In genomic region chr12:21201485-21202269, GRCm38 (mm10) we compare ENCODE assay signal across 19 mouse cellular contexts.
DNase-seq lines count a peak whose midpoint lies in the region; ATAC-seq lines count a peak whose summit lies in the region.
"Had no signal": no experiment of that assay in that cellular context is flagged by ENCODE, and none has a peak within 500 bp of the region (broad histone marks: within the 10 kb centered on the region; RNA-seq: fewer than 3 reads in every experiment).

No protein-coding gene starts in this region.

- H3K36me3 ChIP-seq in liver, embryonic 11.5 days (ENCODE audit: control insufficient read depth, insufficient read depth, low read length), result peaks cover 4% of the 10 kb centered on the region; the same call in 1 of the 2 replicates

- no peaks in the 10 kb centered on the region for H3K27me3 ChIP-seq in liver, embryonic 11.5 days (replicated peaks; ENCODE audit: control insufficient read depth, insufficient read depth, low read length)
- H3K27me3 ChIP-seq: embryonic facial prominence, embryonic 12.5 days; forebrain, embryonic 15.5 days; limb, embryonic 13.5 days; lung, embryonic 15.5 days had no signal

- H3K4me1 ChIP-seq in liver, embryonic 11.5 days (replicated peaks; ENCODE audit: control insufficient read depth, insufficient read depth, low read length), result peaks cover 19% of the 10 kb centered on the region

- no peak overlapping the region for H3K4me2 ChIP-seq in liver, embryonic 11.5 days
- H3K4me2 ChIP-seq: embryonic facial prominence, embryonic 12.5 days; forebrain, embryonic 15.5 days; limb, embryonic 13.5 days; lung, embryonic 15.5 days had no signal

- ATAC-seq in liver, embryonic 11.5 days (replicated peaks; ENCODE audit: low FRiP score), result no peak
- ATAC-seq: forebrain, embryonic 15.5 days; inflammation-experienced regulatory T-cells, adult 6 months; midbrain, embryonic 16.5 days had no signal

- peak; percentile 15 for DNase-seq in layer of hippocampus, adult 11-12 months (ENCODE audit: low spot score)
- DNase-seq in layer of hippocampus, postnatal 36 days, result no peak
- peak; percentile 50 to 60 for DNase-seq in right cerebral cortex, adult 2 months (ENCODE audit: low spot score in 2 of 2)
- no peak for DNase-seq in right cerebral cortex, postnatal 4 days
- no peak for DNase-seq in liver, embryonic 11.5 days (ENCODE audit: low spot score)
- DNase-seq in telencephalon, adult 2 months (ENCODE audit: low read depth, low spot score), result peak; percentile 66
- DNase-seq in adrenal gland, adult 8-10 months, result no peak
- DNase-seq: cerebellum, adult 8-10 months; heart, postnatal 10 days; lung, postnatal 4 days; retina, postnatal 1 day; thymus, postnatal 14 days had no signal

- 64% methylated on average over 10 of the region's 10 CpGs for WGBS in liver, embryonic 11.5 days

- no peaks in the 10 kb centered on the region for H3K9me3 ChIP-seq in liver, embryonic 11.5 days (ENCODE audit: control insufficient read depth, low read length)
- H3K9me3 ChIP-seq: embryonic facial prominence, embryonic 12.5 days; forebrain, embryonic 15.5 days; heart, embryonic 10.5 days; limb, embryonic 13.5 days; lung, embryonic 15.5 days had no signal

- H3K4me3 ChIP-seq in liver, embryonic 11.5 days (ENCODE audit: low read depth, low read length), result no peak overlapping the region
- H3K4me3 ChIP-seq: embryonic facial prominence, embryonic 12.5 days; forebrain, embryonic 15.5 days; heart, embryonic 10.5 days; limb, embryonic 13.5 days; lung, embryonic 15.5 days had no signal

- peak overlapping the region; percentile 62; the same call in 1 of the 2 replicates for H3K27ac ChIP-seq in liver, embryonic 11.5 days (ENCODE audit: low read depth, low read length)
- H3K27ac ChIP-seq: embryonic facial prominence, embryonic 12.5 days; forebrain, embryonic 15.5 days; heart, embryonic 10.5 days; limb, embryonic 13.5 days; lung, embryonic 15.5 days had no signal

- no peak overlapping the region for H3K9ac ChIP-seq in liver, embryonic 11.5 days (ENCODE audit: low read depth, low read length)
- H3K9ac ChIP-seq: embryonic facial prominence, embryonic 12.5 days; forebrain, embryonic 15.5 days; limb, embryonic 13.5 days; lung, embryonic 15.5 days had no signal

Comparison
In these comparisons a context has a peak if more than half of its experiments do, and no peak if none do; other contexts are left out.
1. DNase-seq: peak in layer of hippocampus, adult 11-12 months (single experiment), right cerebral cortex, adult 2 months (2 of 2) and telencephalon, adult 2 months (single experiment); none in layer of hippocampus, postnatal 36 days (0 of 2), right cerebral cortex, postnatal 4 days (single experiment), liver, embryonic 11.5 days (single experiment) and adrenal gland, adult 8-10 months (single experiment).